Mouse (Mus musculus) heart, postnatal 4 days (tissue): Measurements from ENCODE around the gene Uba2. TPM values are rescaled to one million over a fixed set of nuclear protein-coding genes. Genes with fewer than 3 reads are reported as not detected.
"Not testable (repeated sequence)": the region's sequence is repeated elsewhere in the genome, so short reads cannot be mapped to it uniquely, and the experiment has no call there.

Source experiments
- DNase-seq: peaks from one replicate; pipeline ENCODE4 v3.0.0; 2021
- total RNA-seq, 2 experiments: library from RNA; stranded (reverse); gene quantifications; 2 replicates each; pipeline ENCODE4 v1.2.3; 2021

Uba2 gene
- 10 to 100 TPM; 61.8 to 70.6 TPM for total RNA-seq

DNA sequence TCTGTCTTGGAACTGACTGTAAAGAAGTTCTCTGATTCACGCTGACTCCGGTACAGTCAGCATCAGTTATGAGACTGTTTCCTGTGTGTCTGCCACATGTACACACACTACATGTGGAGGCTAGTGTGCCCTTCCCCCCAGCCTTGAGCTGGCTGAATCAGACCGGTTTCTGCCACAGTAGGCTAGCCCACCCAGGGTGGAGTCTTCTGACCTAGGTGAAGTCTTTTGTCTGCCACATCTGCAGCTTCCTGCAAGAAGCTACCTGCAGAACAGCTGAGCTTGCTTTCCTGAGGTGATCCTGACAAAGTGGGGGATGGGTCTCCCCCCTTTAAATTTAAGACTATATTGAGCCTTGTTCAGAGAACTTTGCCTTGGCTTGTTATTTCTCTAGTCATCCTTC lies at the start of gene Uba2:
Uba2 (minus strand) TSS at position 146 of the 400 bp plus-strand sequence.
- DNase-seq, result no peak

- DNase-seq, result no peak
These were observed 49.1 kb upstream of the Uba2 start for GRCm38 (mm10) chr7:34218496-34218895.

DNA sequence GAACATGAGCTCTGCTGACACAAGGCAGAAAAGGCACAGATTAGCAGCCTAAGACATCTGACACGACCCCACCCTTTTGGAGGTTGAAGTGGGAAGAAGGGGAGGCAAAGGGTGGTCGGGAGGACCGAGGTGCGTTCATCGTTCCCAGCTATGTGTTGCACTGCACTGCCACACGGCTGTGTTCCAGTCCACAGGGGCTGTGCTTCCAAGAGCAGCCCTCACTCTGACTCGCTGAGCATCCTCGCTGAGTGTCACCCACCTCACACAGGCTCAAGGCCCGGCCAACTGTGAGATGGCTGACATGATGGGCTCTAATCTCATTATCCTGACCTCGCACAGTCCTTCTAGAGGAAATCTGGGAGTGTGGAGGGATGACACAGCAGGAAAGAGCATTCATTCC lies 47.1 kb upstream of the Uba2 start:
- no peak for DNase-seq

DNA sequence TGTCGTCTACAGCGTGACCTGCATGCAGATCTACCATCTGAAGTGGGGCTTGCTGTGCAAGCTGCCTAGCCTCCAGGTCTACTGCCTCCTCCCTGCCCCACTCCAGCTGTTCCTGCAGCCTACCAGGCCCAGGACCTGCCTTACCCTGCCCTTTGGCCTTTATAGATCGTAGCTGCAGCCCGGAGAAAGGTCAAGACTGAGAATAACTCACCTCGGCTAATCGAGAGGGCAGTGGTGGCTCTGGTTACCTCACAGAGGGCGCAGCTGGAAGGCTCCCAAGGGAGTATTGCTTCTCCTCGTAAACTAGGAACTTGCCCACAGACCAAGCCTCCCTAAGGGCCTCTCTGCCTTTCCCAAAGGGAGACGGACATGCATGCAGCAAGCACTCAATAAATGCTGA lies 46.1 kb upstream of the Uba2 start:
- DNase-seq, result no peak

DNA sequence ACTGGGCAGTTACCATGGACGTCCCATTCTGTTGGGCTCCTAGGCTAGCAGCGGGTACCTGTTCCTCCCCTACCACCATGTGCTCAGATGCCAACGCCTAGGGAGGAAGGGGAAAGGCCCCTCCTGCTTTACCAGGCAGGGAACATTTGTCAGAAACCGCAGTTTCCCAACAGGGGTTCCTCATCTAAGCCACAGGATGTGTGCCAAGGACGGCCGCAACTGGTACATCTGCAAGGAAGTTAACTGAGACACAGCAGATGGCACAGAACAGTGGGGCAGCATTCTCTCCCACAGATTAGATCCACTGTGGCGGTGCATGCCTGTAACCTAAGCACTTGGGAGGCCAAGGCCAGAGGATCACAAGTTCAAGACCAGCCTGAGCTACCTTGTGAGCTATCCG lies 45.2 kb upstream of the Uba2 start:
- DNase-seq, result no peak

DNA sequence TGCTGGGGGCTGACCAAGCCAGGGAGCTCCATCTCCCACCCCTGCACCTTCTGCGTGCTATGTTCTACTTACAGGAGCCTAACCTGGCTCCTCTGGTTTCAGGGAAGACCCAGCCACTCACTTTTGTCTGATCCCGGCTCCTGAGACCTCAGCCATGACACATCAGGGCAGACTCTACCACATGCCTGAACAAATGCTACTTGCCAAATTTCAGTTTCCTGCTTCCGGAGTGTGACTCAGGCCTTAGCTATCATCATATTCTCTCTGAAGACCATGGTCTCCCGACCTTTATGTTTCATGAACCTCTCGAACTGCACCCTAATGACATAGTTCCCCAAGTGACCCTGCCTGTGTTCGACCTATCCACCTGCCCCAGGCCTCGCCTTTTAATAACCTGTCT lies 43.9 kb upstream of the Uba2 start:
- no peak for DNase-seq

DNA sequence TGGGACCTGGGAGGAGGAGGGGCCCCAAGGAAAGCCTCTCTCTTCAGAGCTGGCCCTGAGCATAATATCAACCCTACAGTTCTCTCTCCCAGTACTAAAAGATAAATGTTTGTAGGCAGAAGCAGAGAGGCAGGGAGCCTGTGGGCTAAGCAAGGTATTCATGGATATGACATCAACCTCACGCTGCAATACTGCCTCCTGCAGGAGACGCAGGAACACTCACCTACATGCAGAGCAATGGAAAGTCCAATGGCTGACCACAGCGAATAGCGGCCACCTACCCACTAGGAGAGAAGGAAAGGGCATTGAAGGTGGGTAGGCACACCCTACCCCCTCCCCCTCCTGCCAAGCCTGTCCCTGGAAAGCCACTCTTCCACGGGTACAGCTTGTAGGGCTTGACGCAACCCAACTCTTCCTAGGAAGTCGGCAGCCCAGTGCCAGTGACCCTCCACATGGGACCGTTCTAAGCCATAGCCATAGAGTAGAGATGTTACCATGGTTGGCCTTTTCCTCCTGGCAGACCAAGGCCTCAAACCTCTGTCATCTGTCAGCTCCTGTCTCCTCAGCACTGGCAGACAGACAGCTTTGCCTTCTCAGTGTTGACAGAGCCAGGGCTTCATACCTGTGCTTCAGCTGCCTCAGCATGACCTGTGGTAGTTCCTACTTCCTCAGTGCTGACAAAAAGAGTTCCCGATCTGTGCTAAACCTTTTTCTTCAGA lies 38.8 kb upstream of the Uba2 start:
- DNase-seq, result no peak

DNA sequence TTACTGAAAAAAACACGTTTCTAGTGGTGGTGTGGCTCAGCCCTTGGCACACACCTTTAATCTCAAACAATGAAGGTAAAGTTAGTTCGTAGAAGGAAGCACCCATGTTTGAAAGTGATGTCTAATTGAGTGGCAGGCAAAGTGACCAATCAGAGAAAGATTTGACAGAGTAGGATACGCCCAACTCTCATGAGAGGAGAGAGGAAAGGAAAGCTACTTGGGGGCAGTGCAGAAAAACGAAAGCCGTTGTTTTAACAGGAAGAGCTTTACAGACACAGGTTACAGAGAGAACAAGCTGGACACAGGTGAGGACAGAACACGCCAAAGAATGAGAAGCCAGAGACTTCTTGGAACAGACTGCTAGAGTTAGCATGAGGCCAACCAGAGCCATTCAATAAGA lies 36.9 kb upstream of the Uba2 start:
- DNase-seq, result no peak

DNA sequence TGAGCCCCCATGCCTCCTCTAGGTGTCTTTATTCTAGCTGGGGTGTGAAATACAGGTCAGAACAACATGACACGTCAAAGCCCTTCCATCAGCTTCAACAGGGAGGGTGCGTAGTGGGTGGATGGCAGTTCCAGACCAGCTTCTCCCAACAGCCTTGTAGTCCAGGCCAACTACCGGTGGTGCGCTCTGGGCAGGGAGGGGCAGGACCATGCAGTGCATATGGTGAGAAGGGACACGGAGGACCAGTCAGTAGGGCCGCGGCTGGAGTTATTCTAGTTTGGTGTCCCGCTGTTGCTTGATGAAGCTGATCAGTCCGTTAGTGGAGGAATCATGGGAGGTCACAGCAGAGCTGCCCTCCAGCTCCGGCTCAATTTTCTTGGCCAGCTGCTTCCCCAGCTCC lies 32.7 kb upstream of the Uba2 start:
- not testable (repeated sequence) for DNase-seq

DNA sequence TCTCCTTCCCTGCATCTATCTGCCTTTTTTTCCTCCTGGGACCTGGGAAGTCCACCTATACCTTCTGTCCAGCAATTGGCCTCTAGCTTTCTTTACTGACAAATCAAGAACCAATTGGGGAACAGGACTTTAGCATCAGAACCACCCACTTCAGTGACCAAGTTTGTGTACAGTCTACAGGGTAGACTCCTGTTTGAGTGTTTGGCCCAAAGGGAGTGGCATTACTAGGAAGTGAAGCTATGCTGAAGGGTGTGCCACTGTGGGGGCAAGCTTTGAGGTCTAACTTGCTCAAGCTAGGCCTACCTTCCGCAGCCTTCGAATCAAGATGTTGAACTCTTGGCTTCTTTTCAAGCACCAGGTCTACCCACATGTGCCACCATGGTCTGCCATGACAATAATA lies 31.4 kb upstream of the Uba2 start:
- DNase-seq, result no peak

DNA sequence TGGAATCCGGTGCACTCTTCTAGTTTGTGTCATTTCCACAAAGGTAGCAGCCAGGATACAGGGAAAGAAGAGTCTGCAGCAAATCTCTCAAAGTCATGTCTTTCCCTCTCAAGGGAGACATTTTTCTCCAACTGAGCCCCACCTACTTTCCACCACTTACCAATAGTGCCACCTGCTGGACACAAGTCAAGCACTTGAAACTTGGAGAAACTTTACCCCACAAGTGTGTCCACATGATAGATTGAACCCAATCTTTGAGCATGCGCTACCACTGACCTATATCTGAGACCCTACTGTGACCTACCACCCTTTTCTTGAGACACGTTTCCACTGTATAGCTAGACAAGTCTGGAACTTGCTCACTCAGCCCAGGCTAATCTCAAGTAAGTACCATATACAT lies 28.9 kb upstream of the Uba2 start:
- peak; percentile 45 for DNase-seq

DNA sequence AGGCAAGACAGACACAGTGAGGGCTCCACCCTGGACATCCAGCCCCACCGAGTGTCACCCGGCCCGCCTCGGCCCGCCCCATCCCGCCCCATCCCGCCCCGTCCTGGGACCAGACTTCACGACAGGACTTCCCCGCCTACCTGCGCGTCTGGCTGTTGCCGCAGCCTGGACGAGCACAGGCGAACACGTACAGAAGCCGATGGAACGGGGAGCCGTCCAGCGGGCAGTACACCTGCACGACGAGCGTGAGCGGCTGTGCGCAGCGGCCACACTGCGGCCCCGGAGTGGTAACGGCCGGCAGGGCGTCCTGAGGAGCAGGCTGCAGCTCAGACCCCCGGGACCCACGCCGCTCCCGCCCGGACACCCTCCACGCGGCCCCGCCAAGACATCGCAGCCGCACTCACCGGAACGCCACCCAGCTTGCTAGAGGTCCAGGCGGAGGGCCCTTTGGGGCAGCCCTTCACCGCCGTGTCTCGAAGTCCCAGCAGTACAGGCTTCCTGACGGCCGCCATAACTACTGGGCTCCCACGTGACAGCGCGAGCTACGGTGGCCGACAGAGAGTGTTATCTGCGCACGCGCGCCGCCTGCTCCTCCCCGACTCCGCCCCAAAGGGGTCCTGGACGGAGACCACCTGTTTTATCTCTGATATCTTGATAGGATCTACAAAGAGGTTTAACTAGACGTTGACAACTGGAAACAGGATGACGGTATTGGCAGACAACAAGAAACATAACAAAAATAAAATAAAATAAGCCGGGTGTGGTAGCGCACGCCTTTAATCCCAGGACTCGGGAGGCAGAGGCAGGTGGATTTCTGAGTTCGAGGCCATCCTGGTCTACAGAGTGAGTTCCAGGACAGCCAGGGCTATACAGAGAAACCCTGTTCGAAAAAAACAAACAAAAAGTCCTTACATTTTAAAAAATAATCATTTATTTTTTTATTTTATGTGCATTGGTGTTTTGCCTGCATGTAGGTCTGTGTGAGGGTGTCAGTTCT lies 27.0 kb upstream of the Uba2 start, which contains the start of gene Pdcd2l:
Pdcd2l (minus strand) TSS at position 530 of the 997 bp plus-strand sequence.
- peak; percentile 95 for DNase-seq

- DNase-seq, result no peak
These were observed 26.2 kb upstream of the Uba2 start for GRCm38 (mm10) chr7:34195632-34196031.

GRCm38 (mm10) chr7:34192825-34193224 lies 23.4 kb upstream of the Uba2 start:
- DNase-seq, result no peak

- no peak for DNase-seq
These were observed 20.1 kb upstream of the Uba2 start for GRCm38 (mm10) chr7:34189376-34189989.

DNA sequence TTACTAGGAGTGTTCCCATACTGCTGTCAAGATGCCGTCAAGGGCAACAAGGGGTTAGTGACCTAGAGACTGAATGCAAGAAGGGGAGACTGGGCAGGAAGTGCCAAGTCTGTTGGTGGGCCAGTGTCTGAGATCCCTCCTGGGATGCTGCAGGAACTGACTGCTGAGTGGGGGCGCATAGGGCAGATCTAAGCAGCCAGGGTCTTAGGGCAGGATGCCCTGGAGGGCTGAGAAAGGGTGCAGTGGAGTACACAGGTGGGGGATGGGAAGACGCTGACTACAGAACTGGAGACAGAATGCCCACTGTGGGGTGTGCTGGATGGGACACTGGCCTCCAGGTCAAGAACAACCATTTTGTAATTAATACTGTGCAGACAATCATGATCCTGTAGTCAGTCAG lies 14.4 kb upstream of the Uba2 start:
- no peak for DNase-seq

- DNase-seq, result no peak
These were observed 14.0 kb upstream of the Uba2 start for GRCm38 (mm10) chr7:34183356-34183755.

DNA sequence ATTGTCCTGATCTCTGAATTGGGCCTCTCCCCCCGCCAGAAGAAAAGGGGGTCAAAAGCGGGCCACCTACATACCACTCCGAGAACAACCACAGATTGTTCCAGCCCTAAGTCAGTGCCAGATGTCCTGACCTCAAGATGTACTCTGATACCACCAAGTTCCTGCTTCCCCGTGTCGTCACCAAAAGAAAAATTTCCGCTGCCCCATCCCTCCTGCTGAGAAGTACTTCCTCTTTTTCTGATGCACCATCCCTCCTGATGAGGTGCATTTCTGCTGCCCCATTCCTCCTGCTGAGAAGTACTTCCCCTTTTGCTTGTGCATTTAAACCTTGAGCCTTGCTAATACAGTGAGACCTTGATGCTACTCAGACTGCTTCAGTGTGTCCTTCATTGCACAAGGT lies 6.8 kb upstream of the Uba2 start:
- not testable (repeated sequence) for DNase-seq

- no peak for DNase-seq
These were observed 2.9 kb upstream of the Uba2 start for GRCm38 (mm10) chr7:34172251-34172650.

- peak; percentile 96 for DNase-seq
These were observed 738 bp downstream of the Uba2 start for GRCm38 (mm10) chr7:34168470-34169251.

DNA sequence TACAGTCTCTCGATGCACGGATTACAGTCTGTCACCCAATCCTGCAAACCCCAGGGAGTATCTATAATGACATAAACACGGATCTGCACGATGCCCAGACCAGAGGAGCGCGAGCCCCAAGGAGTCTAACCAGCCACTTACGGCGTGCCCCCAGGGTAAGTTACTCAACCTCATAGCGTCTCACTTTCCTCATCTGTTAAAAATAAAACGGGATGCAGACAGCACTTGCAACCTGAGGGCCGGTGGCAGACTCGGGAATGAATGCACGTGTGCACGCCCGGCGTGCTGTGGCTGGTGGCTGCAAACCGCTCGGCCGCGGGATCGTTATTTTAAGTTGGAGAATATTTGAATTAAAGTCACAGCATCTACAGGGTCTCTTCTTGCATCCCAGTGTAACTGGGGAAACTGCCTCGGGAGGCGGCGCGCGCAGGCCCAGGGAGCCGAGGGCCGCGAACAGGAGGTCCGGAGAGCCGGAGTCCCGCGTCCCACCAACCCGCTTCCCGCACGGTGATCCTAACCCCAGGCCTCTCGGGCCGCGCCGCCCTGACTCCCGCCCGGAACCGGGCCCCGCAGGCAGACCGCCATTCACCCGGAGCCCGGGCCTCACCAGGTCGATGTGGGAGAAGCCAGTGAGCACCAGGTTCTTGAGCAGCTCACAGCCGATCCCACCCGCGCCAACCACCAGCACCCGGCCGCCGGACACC lies 1.5 kb downstream of the Uba2 start:
- DNase-seq, result no peak

DNA sequence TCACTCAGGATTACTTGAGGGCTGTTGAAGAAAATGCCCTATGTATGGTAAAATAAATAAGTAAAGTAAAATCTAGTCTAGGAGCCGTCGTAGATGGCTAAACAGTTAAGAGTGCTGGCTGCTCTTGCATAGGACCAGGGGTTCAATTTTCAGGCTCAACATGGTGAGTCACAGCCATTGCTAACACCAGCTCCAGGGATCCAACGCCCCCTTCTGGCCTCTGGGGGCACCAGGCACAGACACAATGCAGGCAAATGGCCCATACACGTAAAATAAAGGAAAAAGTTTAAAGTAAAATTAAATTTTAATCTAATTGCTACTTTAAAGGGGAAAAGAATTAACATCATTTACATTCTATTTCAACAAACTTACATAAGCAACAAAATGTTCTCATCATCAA lies 2.5 kb downstream of the Uba2 start:
- peak; percentile 41 for DNase-seq
